Comparison of ENCODE assay signal across 21 mouse cellular contexts in genomic region chr14:84476906-84477305, GRCm38 (mm10). TPM values are rescaled to one million over a fixed set of nuclear protein-coding genes. Genes with fewer than 3 reads are reported as not detected.
"Had no signal": no experiment of that assay in that cellular context is flagged by ENCODE, and none has a peak within 500 bp of the region (broad histone marks: within the 10 kb centered on the region; RNA-seq: fewer than 3 reads in every experiment).

No protein-coding gene starts in this region.

- H3K27me3 ChIP-seq: heart, embryonic 12.5 days; hindbrain, embryonic 15.5 days; intestine, embryonic 15.5 days; limb, embryonic 13.5 days; limb, embryonic 15.5 days had no signal

- H3K36me3 ChIP-seq: heart, embryonic 10.5 days; heart, embryonic 12.5 days; hindbrain, embryonic 10.5 days; intestine, embryonic 15.5 days; limb, embryonic 13.5 days; limb, embryonic 15.5 days had no signal

- H3K4me1 ChIP-seq: heart, embryonic 10.5 days; heart, embryonic 12.5 days; hindbrain, embryonic 10.5 days; intestine, embryonic 15.5 days; limb, embryonic 13.5 days; limb, embryonic 15.5 days had no signal

- H3K4me2 ChIP-seq: heart, embryonic 12.5 days; intestine, embryonic 15.5 days; limb, embryonic 13.5 days; limb, embryonic 15.5 days had no signal

- H3K4me3 ChIP-seq: gastrocnemius, adult 2 months; heart, embryonic 10.5 days; heart, embryonic 12.5 days; hindbrain, embryonic 10.5 days; hindbrain, embryonic 15.5 days; intestine, embryonic 15.5 days; limb, embryonic 13.5 days; limb, embryonic 15.5 days had no signal

- DNase-seq: gastrocnemius, adult 2 months; gastrocnemius, postnatal 10 days; gastrocnemius, postnatal 25 days; heart, adult 18-20 months; heart, postnatal 10 days; heart, postnatal 4 days; kidney, adult 18-20 months; kidney, adult 8-10 months; kidney, postnatal 10 days; layer of hippocampus, adult 9-11 months; layer of hippocampus, postnatal 36 days had no signal

- ATAC-seq: forebrain, embryonic 16.5 days; inflammation-experienced regulatory T-cells, adult 6 months; intestine, embryonic 15.5 days; intestine, postnatal 0 days had no signal

- H3K9me3 ChIP-seq: heart, embryonic 10.5 days; heart, embryonic 12.5 days; hindbrain, embryonic 10.5 days; hindbrain, embryonic 15.5 days; intestine, embryonic 15.5 days; limb, embryonic 13.5 days; limb, embryonic 15.5 days had no signal

- H3K27ac ChIP-seq: gastrocnemius, adult 2 months; heart, embryonic 10.5 days; hindbrain, embryonic 10.5 days; hindbrain, embryonic 15.5 days; intestine, embryonic 15.5 days; limb, embryonic 13.5 days; limb, embryonic 15.5 days had no signal

- H3K9ac ChIP-seq: heart, embryonic 12.5 days; hindbrain, embryonic 15.5 days; intestine, embryonic 15.5 days; limb, embryonic 13.5 days; limb, embryonic 15.5 days had no signal

RNA-seq across cellular contexts. Expression of gene Pcdh17, which starts 33.5 kb away (rescaled TPM):
- polyA plus RNA-seq: inflammation-experienced regulatory T-cells, adult 6 months had no signal
